Mouse (Mus musculus): ENCODE measurements around the gene Gm14862.

The Gm14862 gene

DNA sequence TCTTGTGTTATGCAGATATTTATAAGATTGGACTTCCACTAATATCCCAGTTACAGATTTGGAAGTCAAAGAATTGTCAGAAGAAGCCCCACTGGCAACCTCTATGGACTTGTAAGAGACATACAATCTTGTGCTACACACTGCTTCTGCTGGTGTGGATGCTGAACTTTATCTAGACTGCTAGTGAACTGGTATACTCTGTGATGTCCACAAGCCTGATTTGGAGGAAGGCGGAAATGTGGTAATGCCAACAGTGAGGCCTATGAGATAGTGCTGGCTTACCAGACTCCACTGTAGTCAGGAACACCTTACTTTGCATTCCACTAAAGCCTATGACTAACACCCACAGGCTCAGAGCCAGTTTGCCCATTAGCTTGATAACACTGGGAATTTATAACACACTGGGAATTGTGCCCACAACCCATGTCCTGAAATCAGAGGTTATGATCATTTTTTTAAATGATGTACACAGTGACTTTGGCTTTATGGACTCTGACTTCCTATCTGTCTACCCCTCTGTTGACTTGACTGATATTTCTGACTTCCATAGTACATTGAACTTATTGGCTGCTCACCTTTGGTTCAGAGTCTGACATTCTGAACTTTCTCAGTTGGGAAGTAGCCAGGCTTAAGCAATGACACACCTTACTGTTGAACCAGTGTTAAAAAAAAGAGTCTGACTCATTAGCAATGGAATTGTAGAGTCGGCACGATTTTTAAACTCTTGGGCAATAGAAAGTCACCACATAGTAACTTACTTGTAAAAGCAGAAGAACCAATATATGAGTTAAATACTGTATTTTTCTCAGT, 34.1 kb downstream of the Gm14862 start:
- DNase-seq: peak in 1 of 2 experiments; percentile 43

DNA sequence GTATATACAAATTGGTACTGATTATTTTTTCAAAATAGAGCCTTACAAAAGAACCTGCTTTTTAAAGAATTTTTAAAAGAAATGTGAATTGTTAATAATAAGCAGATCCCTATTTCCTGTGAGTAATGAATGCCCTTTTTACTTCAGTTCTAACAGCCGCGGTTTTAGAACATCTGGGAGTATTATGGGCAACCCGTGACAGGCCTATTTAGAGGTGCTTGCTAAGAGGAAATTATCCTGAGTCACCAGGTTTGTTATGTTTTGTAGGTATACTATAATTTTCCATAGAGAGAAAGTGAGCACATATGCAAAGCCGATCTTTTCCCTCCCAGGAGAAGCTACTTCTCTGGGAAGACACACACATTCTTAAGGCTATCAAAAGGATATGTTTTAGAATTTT, 35.0 kb downstream of the Gm14862 start:
- no peak for DNase-seq

- peak; percentile 45 to 47 for DNase-seq
Measured at GRCm38 (mm10) chrX:9221206-9221605, 35.5 kb downstream of the Gm14862 start.

DNA sequence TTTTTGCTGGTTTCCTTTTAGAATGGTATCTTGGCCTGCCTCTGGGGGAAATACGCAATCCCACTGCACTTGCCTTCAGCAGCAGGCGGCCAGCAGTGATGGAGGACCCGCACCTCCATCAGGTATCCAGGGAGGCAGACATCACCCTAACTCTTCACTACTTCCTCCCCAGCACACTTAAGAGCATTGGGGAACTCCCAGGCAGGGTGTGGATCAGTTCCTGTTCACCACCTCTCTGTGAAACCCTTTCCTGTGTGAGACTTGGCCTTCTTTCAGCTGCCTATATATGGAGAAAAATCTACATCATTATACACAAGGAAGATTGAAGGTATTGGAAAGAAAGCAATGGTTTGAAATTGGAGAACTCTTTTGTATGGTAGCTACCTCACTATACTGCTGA, 37.1 kb downstream of the Gm14862 start:
- no peak for DNase-seq

GRCm38 (mm10) chrX:9216244-9216643, 40.5 kb downstream of the Gm14862 start:
- DNase-seq: no peak

DNA sequence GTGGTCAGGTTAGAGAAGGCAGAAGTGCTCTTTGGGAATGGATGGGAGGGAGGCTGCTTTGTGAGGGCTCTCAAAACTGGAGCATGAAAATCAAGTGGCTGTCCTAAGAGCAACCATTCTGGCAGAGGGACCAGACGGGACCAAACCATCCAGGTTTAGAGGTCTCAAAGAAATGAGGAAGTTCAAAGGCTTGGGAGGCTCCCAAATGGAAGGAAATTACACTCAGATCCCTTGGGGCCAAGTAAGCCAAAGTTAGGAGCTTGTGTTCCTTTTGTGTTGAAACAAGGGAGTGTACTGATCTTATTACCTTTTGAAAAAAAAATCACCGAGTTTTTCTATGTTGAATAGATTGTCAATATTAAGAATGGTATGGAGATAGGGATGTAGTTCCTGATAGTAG, 51.6 kb downstream of the Gm14862 start:
- DNase-seq: no peak

GRCm38 (mm10) chrX:9202781-9203405, 53.8 kb downstream of the Gm14862 start:
- peak; percentile 35 to 45 for DNase-seq

- no peak for DNase-seq
Measured at GRCm38 (mm10) chrX:9201954-9202353, 54.7 kb downstream of the Gm14862 start.

All from cerebellum, adult 18-20 months (tissue).